Mouse (Mus musculus) embryonic facial prominence, embryonic 13.5 days (tissue): ENCODE results near the gene Scap. TPM values are rescaled to one million over a fixed set of nuclear protein-coding genes. Genes with fewer than 3 reads are reported as not detected.
"Not testable (repeated sequence)": the region's sequence is repeated elsewhere in the genome, so short reads cannot be mapped to it uniquely, and the experiment has no call there.

Experiments used
- ATAC-seq: fragments of 200-750 bp; cut with Nextera tagmentation; 2 replicates; pipeline ENCODE4 v1.8.0; 2017; ENCODE audit warnings: low read depth; ENCODE audit not compliant: insufficient number of reproducible peaks, insufficient read depth, low FRiP score, low TSS enrichment
- H3K27ac ChIP-seq: fragments of 300-500 bp; sonication (generic); 2 replicates; pipeline ENCODE4 v1.5.1; 2015; ENCODE audit warnings: moderate library complexity, mild to moderate bottlenecking, inconsistent platforms
- H3K27me3 ChIP-seq: fragments of 300-500 bp; sonication (generic); 2 replicates; pipeline ENCODE4 v1.6.1; 2015; ENCODE audit warnings: mild to moderate bottlenecking, inconsistent platforms
- H3K36me3 ChIP-seq: fragments of 300-500 bp; sonication (generic); 2 replicates; pipeline ENCODE4 v1.6.1; 2015; ENCODE audit warnings: mild to moderate bottlenecking, inconsistent platforms
- H3K4me1 ChIP-seq: fragments of 300-500 bp; sonication (generic); 2 replicates; pipeline ENCODE4 v1.6.1; 2015; ENCODE audit warnings: inconsistent platforms
- H3K4me2 ChIP-seq: fragments of 300-500 bp; sonication (generic); 2 replicates; pipeline ENCODE4 v1.6.1; 2015; ENCODE audit warnings: moderate library complexity, mild to moderate bottlenecking, inconsistent platforms
- H3K4me3 ChIP-seq: fragments of 300-500 bp; sonication (generic); 2 replicates; pipeline ENCODE4 v1.5.1; 2015; ENCODE audit warnings: mild to moderate bottlenecking, inconsistent platforms
- H3K9ac ChIP-seq: fragments of 300-500 bp; sonication (generic); 2 replicates; pipeline ENCODE4 v1.6.1; 2015; ENCODE audit warnings: mild to moderate bottlenecking, inconsistent platforms
- H3K9me3 ChIP-seq: fragments of 300-500 bp; sonication (generic); 2 replicates; pipeline ENCODE4 v1.6.1; 2016; ENCODE audit warnings: inconsistent platforms
- WGBS: fragments of 180-500 bp; shearing (Covaris S2); methylation state at CpG from one replicate; pipeline ENCODE4 v1.1.7; 2015; ENCODE audit warnings: mixed read lengths; 5-methylcytosine and 5-hydroxymethylcytosine counted together
- polyA plus RNA-seq: library from polyadenylated mRNA; unstranded; fragments of >200 nt; fragmentation: Nextera tagmentation; extraction: Ambion mirVana; gene quantifications from 2 replicates; pipeline ENCODE4 v1.2.1, GENCODE M21; 2015

Scap gene
- polyA plus RNA-seq, 1 experiment from 2014 or later, result 41.6 TPM

GRCm38 (mm10) chr9:110314706-110315105 lies 18.4 kb upstream of the Scap start:
- H3K9ac ChIP-seq, result no peak overlapping the region
- H3K9me3 ChIP-seq, result no peaks in the 10 kb centered on the region
- no peak for ATAC-seq
- H3K27me3 ChIP-seq, result no peaks in the 10 kb centered on the region
- no peak overlapping the region for H3K4me2 ChIP-seq
- H3K36me3 ChIP-seq, result peaks cover 79% of the 10 kb centered on the region
- no peaks in the 10 kb centered on the region for H3K4me1 ChIP-seq
- no peak overlapping the region for H3K4me3 ChIP-seq
- no peak overlapping the region for H3K27ac ChIP-seq
- WGBS, result 79% methylated on average over 5 of the region's 5 CpGs

- Histone ChIP-seq H3K4me3 (no peak overlapping the region), H3K36me3 (peaks cover 79% of the 10 kb centered on the region), H3K9me3 (no peaks in the 10 kb centered on the region), H3K27me3 (no peaks in the 10 kb centered on the region), H3K4me2 (no peak overlapping the region), H3K9ac (no peak overlapping the region), H3K27ac (no peak overlapping the region), H3K4me1 (no peaks in the 10 kb centered on the region)
- ATAC-seq, result no peak
- 75% methylated on average over 6 of the region's 6 CpGs for WGBS
Observed at GRCm38 (mm10) chr9:110315410-110315809, 17.7 kb upstream of the Scap start.

GRCm38 (mm10) chr9:110315904-110316303 lies 17.2 kb upstream of the Scap start:
- Histone ChIP-seq H3K4me2 (no peak overlapping the region), H3K4me1 (no peaks in the 10 kb centered on the region), H3K9me3 (no peaks in the 10 kb centered on the region), H3K27me3 (no peaks in the 10 kb centered on the region), H3K27ac (no peak overlapping the region), H3K36me3 (peaks cover 79% of the 10 kb centered on the region), H3K9ac (no peak overlapping the region), H3K4me3 (no peak overlapping the region)
- WGBS, result 95% methylated on average over 8 of the region's 8 CpGs
- no peak for ATAC-seq

GRCm38 (mm10) chr9:110316503-110316902 lies 16.6 kb upstream of the Scap start:
- H3K9ac ChIP-seq, result no peak overlapping the region
- no peak overlapping the region for H3K27ac ChIP-seq
- 96% methylated on average over 8 of the region's 8 CpGs for WGBS
- no peak for ATAC-seq
- no peaks in the 10 kb centered on the region for H3K9me3 ChIP-seq
- no peak overlapping the region for H3K4me2 ChIP-seq
- H3K27me3 ChIP-seq, result no peaks in the 10 kb centered on the region
- no peaks in the 10 kb centered on the region for H3K4me1 ChIP-seq
- peaks cover 80% of the 10 kb centered on the region for H3K36me3 ChIP-seq
- no peak overlapping the region for H3K4me3 ChIP-seq

GRCm38 (mm10) chr9:110320769-110321168 lies 12.3 kb upstream of the Scap start:
- Histone ChIP-seq H3K4me1 (no peaks in the 10 kb centered on the region), H3K4me2 (no peak overlapping the region), H3K27me3 (no peaks in the 10 kb centered on the region), H3K9ac (no peak overlapping the region), H3K36me3 (peaks cover 52% of the 10 kb centered on the region), H3K4me3 (no peak overlapping the region), H3K27ac (no peak overlapping the region), H3K9me3 (no peaks in the 10 kb centered on the region)
- 91% methylated on average over 10 of the region's 10 CpGs for WGBS
- ATAC-seq, result no peak

GRCm38 (mm10) chr9:110322972-110323371 lies 10.1 kb upstream of the Scap start:
- no peaks in the 10 kb centered on the region for H3K4me1 ChIP-seq
- no peak overlapping the region for H3K27ac ChIP-seq
- no peak overlapping the region for H3K4me2 ChIP-seq
- no peaks in the 10 kb centered on the region for H3K27me3 ChIP-seq
- no peak overlapping the region for H3K4me3 ChIP-seq
- ATAC-seq, result no peak
- H3K9me3 ChIP-seq, result no peaks in the 10 kb centered on the region
- no peak overlapping the region for H3K9ac ChIP-seq
- H3K36me3 ChIP-seq, result peaks cover 41% of the 10 kb centered on the region

- ATAC-seq, result no peak
- no peaks in the 10 kb centered on the region for H3K4me1 ChIP-seq
- no peak overlapping the region for H3K27ac ChIP-seq
- peaks cover 31% of the 10 kb centered on the region for H3K36me3 ChIP-seq
- no peaks in the 10 kb centered on the region for H3K27me3 ChIP-seq
- 91% methylated on average over 1 of the region's 1 CpGs for WGBS
- no peaks in the 10 kb centered on the region for H3K9me3 ChIP-seq
- H3K4me3 ChIP-seq, result no peak overlapping the region
- H3K9ac ChIP-seq, result no peak overlapping the region
- no peak overlapping the region for H3K4me2 ChIP-seq
Observed at GRCm38 (mm10) chr9:110324181-110324580, 8.9 kb upstream of the Scap start.

GRCm38 (mm10) chr9:110328178-110328577 lies 4.9 kb upstream of the Scap start:
- Histone ChIP-seq H3K36me3 (peaks cover under 1% of the 10 kb centered on the region; the same call in 1 of the 2 replicates), H3K9me3 (no peaks in the 10 kb centered on the region), H3K9ac (no peak overlapping the region), H3K4me2 (no peak overlapping the region), H3K27ac (no peak overlapping the region), H3K27me3 (no peaks in the 10 kb centered on the region), H3K4me1 (peaks cover 9% of the 10 kb centered on the region; the same call in 1 of the 2 replicates), H3K4me3 (no peak overlapping the region)
- no peak for ATAC-seq
- WGBS, result 73% methylated on average over 2 of the region's 2 CpGs

- WGBS, result 79% methylated on average over 5 of the region's 5 CpGs
- no peak overlapping the region for H3K27ac ChIP-seq
- ATAC-seq, result no peak
- peaks cover 13% of the 10 kb centered on the region for H3K4me1 ChIP-seq
- no peak overlapping the region for H3K4me2 ChIP-seq
- H3K9ac ChIP-seq, result no peak overlapping the region
- H3K4me3 ChIP-seq, result no peak overlapping the region
- no peaks in the 10 kb centered on the region for H3K9me3 ChIP-seq
- no peaks in the 10 kb centered on the region for H3K27me3 ChIP-seq
- no peaks in the 10 kb centered on the region for H3K36me3 ChIP-seq
Observed at GRCm38 (mm10) chr9:110328946-110329630, 4.0 kb upstream of the Scap start.

- H3K4me2 ChIP-seq, result no peak overlapping the region
- H3K9ac ChIP-seq, result no peak overlapping the region
- peaks cover 18% of the 10 kb centered on the region for H3K4me1 ChIP-seq
- H3K4me3 ChIP-seq, result no peak overlapping the region
- no peaks in the 10 kb centered on the region for H3K36me3 ChIP-seq
- H3K27me3 ChIP-seq, result no peaks in the 10 kb centered on the region
- ATAC-seq, result no peak
- H3K27ac ChIP-seq, result no peak overlapping the region
- 81% methylated on average over 21 of the region's 21 CpGs for WGBS
- H3K9me3 ChIP-seq, result no peaks in the 10 kb centered on the region
Observed at GRCm38 (mm10) chr9:110329655-110330054, 3.4 kb upstream of the Scap start.

GRCm38 (mm10) chr9:110330341-110330740 lies 2.7 kb upstream of the Scap start:
- H3K27me3 ChIP-seq, result no peaks in the 10 kb centered on the region
- H3K4me2 ChIP-seq, result no peak overlapping the region
- no peak overlapping the region for H3K9ac ChIP-seq
- H3K9me3 ChIP-seq, result no peaks in the 10 kb centered on the region
- H3K27ac ChIP-seq, result no peak overlapping the region
- H3K4me3 ChIP-seq, result no peak overlapping the region
- ATAC-seq, result no peak
- H3K4me1 ChIP-seq, result peaks cover 25% of the 10 kb centered on the region
- WGBS, result 44% methylated on average over 6 of the region's 6 CpGs
- H3K36me3 ChIP-seq, result no peaks in the 10 kb centered on the region

- not testable (repeated sequence) for H3K4me3 ChIP-seq
- 79% methylated on average over 5 of the region's 5 CpGs for WGBS
Observed at GRCm38 (mm10) chr9:110330913-110331312, 2.2 kb upstream of the Scap start.

More at GRCm38 (mm10) chr9:110330913-110331312, 2.2 kb upstream of the Scap start:
- not testable (repeated sequence) for H3K9me3 ChIP-seq, H3K9ac ChIP-seq, ATAC-seq, H3K27me3 ChIP-seq, H3K4me2 ChIP-seq, H3K36me3 ChIP-seq, H3K27ac ChIP-seq
- H3K4me1 ChIP-seq, result peaks cover 27% of the 10 kb centered on the region
